Mouse (Mus musculus) midbrain, embryonic 13.5 days (tissue): ENCODE results near the gene 4930519P11Rik. TPM values are rescaled to one million over a fixed set of nuclear protein-coding genes. Genes with fewer than 3 reads are reported as not detected.

Experiments used
- ATAC-seq: fragments of 200-750 bp; cut with Nextera tagmentation; 2 replicates; pipeline ENCODE4 v1.8.0; 2017; ENCODE audit warnings: mild to moderate bottlenecking, moderate TSS enrichment, moderate library complexity
- H3K27ac ChIP-seq: fragments of 300-500 bp; sonication (generic); 2 replicates; pipeline ENCODE4 v1.5.1; 2015; ENCODE audit warnings: inconsistent platforms, mild to moderate bottlenecking, moderate library complexity
- H3K27me3 ChIP-seq: fragments of 300-500 bp; sonication (generic); 2 replicates; pipeline ENCODE4 v1.6.1; 2015; ENCODE audit warnings: mild to moderate bottlenecking, inconsistent platforms
- H3K36me3 ChIP-seq: fragments of 300-500 bp; sonication (generic); 2 replicates; pipeline ENCODE4 v1.6.1; 2015; ENCODE audit warnings: mild to moderate bottlenecking, inconsistent platforms
- H3K4me1 ChIP-seq: fragments of 300-500 bp; sonication (generic); replicated peaks from 2 replicates; pipeline ENCODE4 v1.6.1; 2015; ENCODE audit warnings: inconsistent platforms
- H3K4me2 ChIP-seq: fragments of 300-500 bp; sonication (generic); replicated peaks from 2 replicates; pipeline ENCODE4 v1.6.1; 2015; ENCODE audit warnings: moderate library complexity, mild to moderate bottlenecking, inconsistent platforms
- H3K4me3 ChIP-seq: fragments of 300-500 bp; sonication (generic); replicated peaks from 2 replicates; pipeline ENCODE4 v1.5.1; 2015; ENCODE audit warnings: mild to moderate bottlenecking, inconsistent platforms
- H3K9ac ChIP-seq: fragments of 300-500 bp; sonication (generic); replicated peaks from 2 replicates; pipeline ENCODE4 v1.6.1; 2015; ENCODE audit warnings: mild to moderate bottlenecking, inconsistent platforms
- H3K9me3 ChIP-seq: fragments of 300-500 bp; sonication (generic); 2 replicates; pipeline ENCODE4 v1.6.1; 2016; ENCODE audit warnings: mild to moderate bottlenecking, inconsistent platforms
- WGBS: fragments of 180-500 bp; shearing (Covaris S2); methylation state at CpG from one replicate; pipeline ENCODE4 v1.1.7; 2015; 5-methylcytosine and 5-hydroxymethylcytosine counted together
- polyA plus RNA-seq: library from polyadenylated mRNA; unstranded; fragments of >200 nt; fragmentation: Nextera tagmentation; extraction: Ambion mirVana; gene quantifications from 2 replicates; pipeline ENCODE4 v1.2.1, GENCODE M21; 2015

The 4930519P11Rik gene
- polyA plus RNA-seq, 1 experiment from 2014 or later, result 0.96 TPM

DNA sequence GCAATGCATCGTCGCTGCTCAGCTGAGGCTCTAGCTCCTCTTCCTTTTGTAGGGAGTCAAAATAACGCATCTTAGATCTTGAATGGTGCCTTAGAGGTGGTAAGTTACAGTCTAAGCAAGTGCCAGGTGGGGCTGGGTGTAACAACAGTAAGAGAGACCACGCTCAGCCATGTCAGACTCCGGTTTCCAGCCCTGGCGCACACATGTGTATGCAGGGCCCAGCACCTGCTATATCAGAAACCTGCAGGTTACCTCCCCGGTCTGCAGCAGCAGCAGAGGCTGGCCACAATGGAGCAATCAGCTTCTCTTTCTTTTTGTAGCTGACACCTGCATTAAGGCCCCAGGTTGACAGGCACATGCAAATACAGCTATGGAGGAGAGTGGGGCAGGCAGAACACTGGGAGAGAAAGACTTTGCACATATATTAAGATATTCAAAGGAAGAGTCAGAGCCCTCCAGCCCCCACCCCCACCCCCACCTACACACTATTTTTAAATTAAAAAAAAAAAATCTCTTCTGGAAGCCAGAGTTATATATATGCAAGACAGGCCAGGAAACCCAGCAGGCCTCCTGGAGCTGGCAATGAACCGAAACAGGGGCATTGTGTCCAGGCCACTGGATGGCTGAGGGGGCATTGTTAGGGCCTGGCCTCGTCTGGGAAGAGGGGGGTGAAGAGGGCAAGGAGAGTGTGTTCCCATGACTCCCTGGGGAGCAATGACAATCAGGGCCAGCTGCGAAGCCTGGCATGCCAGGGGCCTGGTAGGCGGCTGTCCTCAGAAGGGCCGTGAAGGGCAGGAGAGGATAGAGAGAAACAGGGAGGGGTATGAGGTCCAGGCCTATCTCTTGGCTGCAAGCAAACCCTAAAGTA, 36.1 kb downstream of the 4930519P11Rik start:
- Histone ChIP-seq H3K36me3 (no peaks in the 10 kb centered on the region), H3K9me3 (no peaks in the 10 kb centered on the region), H3K9ac (0 out of 2 replicates have a peak overlapping the region, but pooled peaks have one; percentile 42), H3K4me2 (no peak overlapping the region), H3K4me1 (peaks cover 27% of the 10 kb centered on the region), H3K27ac (peak overlapping the region; percentile 76), H3K27me3 (no peaks in the 10 kb centered on the region), H3K4me3 (no peak overlapping the region)
- WGBS, result 18% methylated on average over 12 of the region's 12 CpGs
- peak; percentile 85 for ATAC-seq

DNA sequence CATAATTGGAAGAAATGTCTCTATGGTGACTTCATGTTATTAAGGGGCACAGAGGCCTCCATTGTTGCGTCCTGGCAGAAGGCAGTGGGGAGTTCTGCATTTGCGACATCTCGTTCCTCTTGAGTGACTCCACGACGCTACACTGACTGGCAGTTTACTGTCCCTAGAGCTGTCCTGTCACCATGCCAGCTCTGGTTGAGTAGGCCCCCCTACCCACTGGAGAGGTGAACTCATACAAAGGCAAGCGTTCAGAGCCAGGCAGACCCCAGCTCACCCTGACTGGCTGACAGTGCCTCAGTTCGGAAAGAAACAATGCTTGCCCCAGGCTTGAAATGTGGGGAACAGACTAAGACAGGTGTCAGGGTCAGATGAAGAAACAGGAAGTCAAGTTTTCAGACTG, 39.0 kb downstream of the 4930519P11Rik start:
- H3K4me1 ChIP-seq, result peaks cover 37% of the 10 kb centered on the region
- H3K4me3 ChIP-seq, result no peak overlapping the region
- no peaks in the 10 kb centered on the region for H3K9me3 ChIP-seq
- WGBS, result 46% methylated on average over 7 of the region's 7 CpGs
- no peaks in the 10 kb centered on the region for H3K27me3 ChIP-seq
- H3K36me3 ChIP-seq, result no peaks in the 10 kb centered on the region
- 0 out of 2 replicates have a peak overlapping the region, but pooled peaks have one; percentile 2 for H3K27ac ChIP-seq
- H3K9ac ChIP-seq, result no peak overlapping the region
- no peak overlapping the region for H3K4me2 ChIP-seq
- ATAC-seq, result no peak

GRCm38 (mm10) chr2:154572996-154573395, 40.2 kb downstream of the 4930519P11Rik start:
- ATAC-seq, result no peak
- Histone ChIP-seq H3K9me3 (no peaks in the 10 kb centered on the region), H3K27me3 (no peaks in the 10 kb centered on the region), H3K9ac (no peak overlapping the region), H3K4me3 (no peak overlapping the region), H3K27ac (no peak overlapping the region), H3K4me2 (no peak overlapping the region), H3K36me3 (no peaks in the 10 kb centered on the region), H3K4me1 (peaks cover 49% of the 10 kb centered on the region)
- 70% methylated on average over 3 of the region's 3 CpGs for WGBS

- peaks cover 49% of the 10 kb centered on the region for H3K4me1 ChIP-seq
- no peaks in the 10 kb centered on the region for H3K27me3 ChIP-seq
- no peak overlapping the region for H3K4me3 ChIP-seq
- no peak overlapping the region for H3K4me2 ChIP-seq
- H3K36me3 ChIP-seq, result no peaks in the 10 kb centered on the region
- no peak overlapping the region for H3K27ac ChIP-seq
- H3K9ac ChIP-seq, result 0 out of 2 replicates have a peak overlapping the region, but pooled peaks have one; percentile 19
- 81% methylated on average over 8 of the region's 8 CpGs for WGBS
- H3K9me3 ChIP-seq, result no peaks in the 10 kb centered on the region
- ATAC-seq, result no peak
These were observed 41.3 kb downstream of the 4930519P11Rik start for GRCm38 (mm10) chr2:154571976-154572375.

- Histone ChIP-seq H3K27ac (peak overlapping the region; percentile 11; the same call in 1 of the 2 replicates), H3K9me3 (no peaks in the 10 kb centered on the region), H3K9ac (no peak overlapping the region), H3K4me2 (no peak overlapping the region), H3K27me3 (no peaks in the 10 kb centered on the region), H3K4me1 (peaks cover 49% of the 10 kb centered on the region), H3K36me3 (no peaks in the 10 kb centered on the region), H3K4me3 (no peak overlapping the region)
- no peak for ATAC-seq
- WGBS, result 84% methylated on average over 4 of the region's 4 CpGs
These were observed 42.0 kb downstream of the 4930519P11Rik start for GRCm38 (mm10) chr2:154571266-154571665.

DNA sequence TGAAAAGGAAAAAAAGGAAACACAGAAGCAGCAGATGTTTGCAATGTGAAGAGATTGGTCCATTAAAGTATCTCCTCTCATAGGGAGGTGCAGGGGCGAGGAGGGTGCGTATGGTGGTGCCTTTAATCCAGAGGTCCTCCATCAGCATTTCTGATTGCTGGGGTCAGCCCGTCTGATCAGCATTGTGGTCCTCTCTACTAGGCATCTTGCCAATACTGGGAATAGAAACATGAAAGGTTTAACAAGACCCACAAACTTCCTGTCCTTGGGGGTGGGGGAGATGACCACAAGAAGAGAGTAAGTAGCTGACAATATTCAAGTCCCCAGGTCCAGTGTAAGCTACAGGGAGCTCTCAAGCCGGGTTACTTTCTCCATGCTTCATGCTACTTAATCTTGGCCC, 42.6 kb downstream of the 4930519P11Rik start:
- ATAC-seq, result no peak
- Histone ChIP-seq H3K9me3 (no peaks in the 10 kb centered on the region), H3K27me3 (no peaks in the 10 kb centered on the region), H3K4me2 (peak overlapping the region; percentile 90; the same call in 1 of the 2 replicates), H3K9ac (0 out of 2 replicates have a peak overlapping the region, but pooled peaks have one; percentile 66), H3K27ac (no peak overlapping the region; the same call in 1 of the 2 replicates), H3K36me3 (no peaks in the 10 kb centered on the region), H3K4me1 (peaks cover 53% of the 10 kb centered on the region), H3K4me3 (peak overlapping the region; percentile 80; the same call in 1 of the 2 replicates)
- WGBS, result 77% methylated on average over 4 of the region's 4 CpGs

DNA sequence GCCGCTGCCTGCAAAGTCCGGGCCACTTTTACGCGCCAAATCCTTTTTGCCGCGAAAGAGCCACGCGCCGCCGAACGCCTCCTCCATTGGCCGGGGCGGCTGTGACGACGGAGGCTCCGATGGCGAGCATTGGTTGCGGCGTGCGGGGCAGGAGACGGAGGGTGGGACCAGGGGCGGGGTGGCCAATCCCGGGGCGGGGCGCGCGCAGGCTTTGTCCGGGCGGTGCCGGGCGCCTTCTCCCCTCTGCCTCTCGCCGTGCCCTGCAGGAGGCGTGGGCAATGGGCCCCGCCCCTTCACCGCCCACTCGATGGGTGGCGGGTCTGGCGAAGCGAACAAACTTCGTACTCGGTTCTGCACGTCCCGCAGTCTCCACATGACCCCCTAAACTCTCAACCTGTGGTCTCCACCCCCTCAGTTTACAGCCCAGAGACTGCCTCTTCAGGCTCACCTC, 43.4 kb downstream of the 4930519P11Rik start, which contains the start of gene E2f1:
E2f1 (minus strand) TSS at position 57 of the 451 bp plus-strand sequence.
- peak; percentile 98 for ATAC-seq
- H3K4me1 ChIP-seq, result peaks cover 61% of the 10 kb centered on the region
- H3K36me3 ChIP-seq, result no peaks in the 10 kb centered on the region
- under 1% methylated on average over 44 of the region's 44 CpGs for WGBS
- H3K9me3 ChIP-seq, result no peaks in the 10 kb centered on the region
- peak within 1 kb of the TSS; percentile 84 for H3K27ac ChIP-seq
- H3K4me2 ChIP-seq, result peak within 1 kb of the TSS; percentile 90
- peak within 1 kb of the TSS; percentile 75 for H3K9ac ChIP-seq
- H3K4me3 ChIP-seq, result peak within 1 kb of the TSS; percentile 80
- no peaks in the 10 kb centered on the region for H3K27me3 ChIP-seq

- Histone ChIP-seq H3K4me3 (peak overlapping the region; percentile 80), H3K4me2 (peak overlapping the region; percentile 90), H3K9me3 (no peaks in the 10 kb centered on the region), H3K4me1 (peaks cover 61% of the 10 kb centered on the region), H3K27me3 (no peaks in the 10 kb centered on the region), H3K27ac (peak overlapping the region; percentile 84), H3K36me3 (0 out of 2 replicates have a peak, but pooled peaks cover 1% of the 10 kb centered on the region), H3K9ac (peak overlapping the region; percentile 75)
- WGBS, result 0% methylated on average over 26 of the region's 70 CpGs
- peak; percentile 62 for ATAC-seq
These were observed 44.0 kb downstream of the 4930519P11Rik start for GRCm38 (mm10) chr2:154569071-154569748.

DNA sequence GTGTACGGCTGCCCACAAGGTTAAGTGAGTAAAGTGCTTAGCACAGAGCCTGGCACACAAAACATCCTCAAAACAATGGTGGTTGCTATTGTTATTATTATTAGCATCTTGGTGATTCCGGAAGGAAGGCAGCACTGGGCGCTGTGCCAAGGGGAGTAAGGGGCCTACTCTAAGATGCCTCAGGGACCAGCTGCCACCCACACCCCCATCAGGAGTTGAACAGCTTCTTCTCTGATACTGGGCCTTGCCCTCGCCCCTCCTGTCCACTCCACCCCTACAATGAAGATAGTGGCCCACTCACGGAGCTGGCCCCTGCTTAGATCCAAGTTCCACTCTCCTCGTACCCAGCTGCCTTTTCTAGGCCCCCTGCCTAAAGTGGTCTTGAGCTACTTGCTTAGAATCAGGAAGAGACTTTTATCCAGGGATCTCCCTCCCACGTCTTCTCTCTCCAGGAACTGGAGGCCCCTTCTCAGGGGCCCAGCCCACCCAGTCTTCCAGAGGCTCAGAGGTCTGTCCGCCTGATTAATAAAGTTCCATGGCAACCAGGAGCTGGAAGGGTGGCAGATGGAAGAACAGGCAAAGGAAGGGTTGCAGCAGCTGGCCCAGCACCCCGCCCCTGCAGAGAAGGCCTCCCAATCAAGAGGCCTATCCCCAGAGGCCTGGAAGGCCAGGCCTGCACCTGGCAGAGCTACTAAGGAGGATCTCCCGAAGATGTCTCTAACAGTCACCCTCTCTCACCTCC, 44.7 kb downstream of the 4930519P11Rik start:
- Histone ChIP-seq H3K9ac (peak overlapping the region; percentile 75), H3K4me2 (peak overlapping the region; percentile 90), H3K9me3 (no peaks in the 10 kb centered on the region), H3K36me3 (0 out of 2 replicates have a peak, but pooled peaks cover 7% of the 10 kb centered on the region), H3K4me1 (peaks cover 62% of the 10 kb centered on the region), H3K27me3 (no peaks in the 10 kb centered on the region), H3K4me3 (peak overlapping the region; percentile 80), H3K27ac (peak overlapping the region; percentile 84)
- peak; percentile 43 for ATAC-seq
- WGBS, result 4% methylated on average over 10 of the region's 10 CpGs

- H3K9ac ChIP-seq, result peak overlapping the region; percentile 75; the same call in 1 of the 2 replicates
- H3K4me3 ChIP-seq, result peak overlapping the region; percentile 80
- no peaks in the 10 kb centered on the region for H3K9me3 ChIP-seq
- H3K4me2 ChIP-seq, result peak overlapping the region; percentile 90
- H3K27ac ChIP-seq, result peak overlapping the region; percentile 84
- WGBS, result 46% methylated on average over 2 of the region's 2 CpGs
- ATAC-seq, result no peak
- no peaks in the 10 kb centered on the region for H3K27me3 ChIP-seq
- H3K36me3 ChIP-seq, result peaks cover 12% of the 10 kb centered on the region; the same call in 1 of the 2 replicates
- peaks cover 62% of the 10 kb centered on the region for H3K4me1 ChIP-seq
These were observed 45.5 kb downstream of the 4930519P11Rik start for GRCm38 (mm10) chr2:154567766-154568165.

- H3K4me3 ChIP-seq, result 0 out of 2 replicates have a peak overlapping the region, but pooled peaks have one; percentile 6
- ATAC-seq, result no peak
- 0 out of 2 replicates have a peak overlapping the region, but pooled peaks have one; percentile 32 for H3K9ac ChIP-seq
- H3K36me3 ChIP-seq, result peaks cover 16% of the 10 kb centered on the region; the same call in 1 of the 2 replicates
- no peak overlapping the region for H3K27ac ChIP-seq
- H3K27me3 ChIP-seq, result no peaks in the 10 kb centered on the region
- no peaks in the 10 kb centered on the region for H3K9me3 ChIP-seq
- peak overlapping the region; percentile 23 for H3K4me2 ChIP-seq
- 49% methylated on average over 8 of the region's 8 CpGs for WGBS
- H3K4me1 ChIP-seq, result peaks cover 62% of the 10 kb centered on the region
These were observed 46.6 kb downstream of the 4930519P11Rik start for GRCm38 (mm10) chr2:154566641-154567040.
